Mouse (Mus musculus) liver, adult 2 months (tissue): ENCODE measurements at regions not wholly inside any gene's neighbourhood (a gene's known extent, or its start where the extent isn't known, plus 50 kb on each side); places are given as distances from the start of the nearest gene placed in this dataset.

Experiments
- CTCF ChIP-seq: fragments of 200-500 bp; IDR thresholded peaks from 2 replicates; pipeline ENCODE4 v1.5.1; 2011; ENCODE audit warnings: low read depth, low read length, control low read depth
- POLR2A ChIP-seq: fragments of 200-500 bp; IDR thresholded peaks from 2 replicates; pipeline ENCODE4 v1.6.1; 2011; ENCODE audit warnings: low read length, control low read depth; ENCODE audit not compliant: insufficient read depth; ENCODE audit errors: extremely low read depth

DNA sequence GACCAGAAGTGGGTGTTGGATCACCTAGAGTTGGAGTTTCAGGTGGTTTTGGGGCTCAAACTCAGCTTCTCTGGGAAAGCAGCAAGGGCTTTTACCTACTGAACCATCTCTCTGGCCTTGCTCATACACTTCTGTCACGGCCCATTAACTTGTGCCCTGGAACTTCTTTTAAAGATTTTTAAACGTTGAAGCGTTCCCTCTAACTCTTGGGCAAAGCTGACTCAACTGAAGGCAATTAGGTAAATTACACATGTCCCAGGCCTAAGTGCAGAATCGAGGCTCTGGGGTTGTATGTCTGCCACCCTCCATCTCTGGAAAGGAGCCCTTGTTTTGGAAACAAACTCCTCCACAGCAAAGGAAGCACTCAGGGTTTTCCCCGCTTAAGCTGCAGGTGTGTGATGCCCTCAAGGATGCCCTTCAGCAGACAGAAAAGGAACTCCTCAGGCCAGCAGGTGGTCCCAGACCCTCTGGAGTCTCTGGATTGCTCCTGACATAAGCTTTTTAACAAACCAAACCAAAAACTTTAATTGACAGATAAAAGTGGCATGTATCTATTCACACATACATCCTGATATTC is 58.5 kb upstream of the Ptch1 start:
- TF ChIP-seq CTCF = no peak
- no peak for TF ChIP-seq POLR2A
